Mouse (Mus musculus): Measurements from ENCODE around the gene Mycbpap. TPM values are rescaled to one million over a fixed set of nuclear protein-coding genes. Genes with fewer than 3 reads are reported as not detected.

The Mycbpap gene
- total RNA-seq (2022): 1 to 10 TPM; 3.6 to 7.2 (median 5.6) TPM

DNA sequence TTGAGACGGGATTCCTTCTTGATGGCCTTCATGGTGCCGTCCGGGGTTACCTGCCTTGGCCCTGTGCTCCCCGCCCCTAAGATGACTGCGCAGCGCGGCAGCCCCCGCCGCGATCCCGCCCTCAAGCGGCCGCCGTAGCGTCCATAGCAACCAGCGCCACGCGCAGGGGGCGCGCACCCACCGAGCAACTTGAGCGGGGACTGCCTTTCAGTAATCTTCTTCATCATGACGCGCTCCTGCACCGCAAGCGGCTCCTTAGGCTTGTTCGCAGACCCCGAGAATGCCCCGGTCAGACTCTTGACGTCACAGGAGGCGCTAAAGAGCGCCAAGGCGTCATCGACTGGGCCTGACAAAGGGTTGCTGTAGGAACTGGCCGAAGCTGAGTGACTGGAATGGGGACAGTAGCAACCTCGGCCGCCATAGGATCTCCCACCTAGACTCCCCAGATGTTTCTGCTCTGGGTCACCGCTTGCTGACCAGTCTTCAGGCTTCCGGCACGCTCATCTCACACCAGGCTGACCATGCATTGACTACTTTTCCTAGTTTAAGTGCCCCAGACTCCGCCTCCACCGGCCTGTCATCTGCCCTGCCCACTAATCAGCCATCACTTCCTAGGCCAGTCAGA is at the start of gene Mycbpap:
Gene Mycbpap, minus strand, starts transcription at position 524 of the 625 bp plus-strand sequence.
- peak; percentile 34 to 63 for DNase-seq (ENCODE audit: low spot score in 2 of 2)

GRCm38 (mm10) chr11:94570612-94571011 is 49.1 kb upstream of the Mycbpap start:
- no peak for DNase-seq (ENCODE audit: low spot score in 2 of 2)

GRCm38 (mm10) chr11:94567326-94567725 is 45.8 kb upstream of the Mycbpap start:
- no peak for DNase-seq (ENCODE audit: low spot score in 2 of 2)

DNA sequence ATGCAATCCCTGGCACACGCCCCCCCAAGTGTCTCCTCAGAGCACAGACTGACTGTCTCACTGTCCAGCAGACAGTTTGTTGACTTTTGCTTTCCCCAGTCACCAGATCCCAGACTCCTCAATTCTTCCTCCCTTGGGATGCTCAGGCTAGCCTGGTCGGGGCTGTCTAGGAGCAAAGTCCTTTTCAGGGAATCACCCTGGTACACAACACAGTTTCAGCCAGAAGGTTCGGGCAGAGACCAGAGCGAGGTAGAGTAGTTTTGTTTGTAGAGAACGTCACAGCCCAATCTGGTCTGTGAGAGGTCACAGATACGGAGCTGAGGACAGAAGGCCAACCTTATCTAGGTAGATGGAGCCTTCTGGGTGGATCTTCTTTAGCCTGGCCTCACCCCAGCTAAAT is 45.0 kb upstream of the Mycbpap start:
- no peak for DNase-seq (ENCODE audit: low spot score in 2 of 2)

GRCm38 (mm10) chr11:94565151-94565479 is 43.6 kb upstream of the Mycbpap start:
- no peak for DNase-seq (ENCODE audit: low spot score in 2 of 2)

- DNase-seq (ENCODE audit: low spot score in 2 of 2): no peak
Observed at GRCm38 (mm10) chr11:94564437-94565150, 43.1 kb upstream of the Mycbpap start, which contains the start of gene Chad. Gene Chad (plus strand): TSS chr11:94565047.

DNA sequence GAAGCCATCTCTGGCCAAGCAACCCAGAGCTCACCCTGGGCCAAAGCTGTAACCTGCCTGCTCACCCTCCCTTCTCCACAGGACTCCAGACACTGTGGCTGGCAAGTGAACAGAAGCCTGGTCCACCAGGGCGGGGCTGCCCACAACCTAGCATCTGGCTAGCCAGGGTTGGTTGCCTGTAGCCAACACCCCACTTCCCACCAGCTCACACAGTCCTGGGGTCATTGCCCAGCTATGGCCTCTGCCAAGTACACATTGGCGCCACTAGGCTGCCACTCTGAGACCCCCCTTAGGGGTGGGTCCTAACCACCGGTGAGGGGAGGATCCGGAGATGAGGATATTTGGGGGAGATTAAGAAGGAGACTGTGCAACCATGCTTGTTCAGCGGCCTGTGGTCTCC is 42.3 kb upstream of the Mycbpap start:
- DNase-seq (ENCODE audit: low spot score in 2 of 2): no peak

- DNase-seq (ENCODE audit: low spot score in 2 of 2): no peak
Observed at GRCm38 (mm10) chr11:94563383-94563782, 41.8 kb upstream of the Mycbpap start.

DNA sequence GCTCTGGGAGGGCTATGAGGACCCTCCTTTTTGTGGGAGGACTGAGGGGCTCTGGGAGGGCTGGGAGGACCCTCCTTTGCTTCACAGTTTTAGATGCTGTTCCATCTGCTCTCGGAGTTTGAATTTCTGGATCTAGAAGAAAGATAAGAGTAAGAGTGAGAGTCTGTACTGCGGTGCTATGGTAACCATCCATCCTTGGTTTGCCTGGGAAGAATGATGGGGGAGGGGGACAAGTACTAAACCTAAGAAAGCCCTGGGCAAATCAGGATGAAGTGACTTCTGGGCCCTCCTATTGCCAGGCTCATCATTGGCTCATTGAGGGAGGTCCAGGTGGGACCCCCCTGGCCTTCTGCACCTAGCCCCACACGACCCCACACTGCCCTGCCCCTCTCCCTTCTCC is 36.7 kb upstream of the Mycbpap start:
- DNase-seq (ENCODE audit: low spot score in 2 of 2): no peak

GRCm38 (mm10) chr11:94550442-94550744 is 28.9 kb upstream of the Mycbpap start:
- no peak for DNase-seq (ENCODE audit: low spot score in 2 of 2)

GRCm38 (mm10) chr11:94549691-94550441 is 28.3 kb upstream of the Mycbpap start:
- peak in 1 of 2 experiments; percentile 52 for DNase-seq (ENCODE audit: low spot score in 2 of 2)

DNA sequence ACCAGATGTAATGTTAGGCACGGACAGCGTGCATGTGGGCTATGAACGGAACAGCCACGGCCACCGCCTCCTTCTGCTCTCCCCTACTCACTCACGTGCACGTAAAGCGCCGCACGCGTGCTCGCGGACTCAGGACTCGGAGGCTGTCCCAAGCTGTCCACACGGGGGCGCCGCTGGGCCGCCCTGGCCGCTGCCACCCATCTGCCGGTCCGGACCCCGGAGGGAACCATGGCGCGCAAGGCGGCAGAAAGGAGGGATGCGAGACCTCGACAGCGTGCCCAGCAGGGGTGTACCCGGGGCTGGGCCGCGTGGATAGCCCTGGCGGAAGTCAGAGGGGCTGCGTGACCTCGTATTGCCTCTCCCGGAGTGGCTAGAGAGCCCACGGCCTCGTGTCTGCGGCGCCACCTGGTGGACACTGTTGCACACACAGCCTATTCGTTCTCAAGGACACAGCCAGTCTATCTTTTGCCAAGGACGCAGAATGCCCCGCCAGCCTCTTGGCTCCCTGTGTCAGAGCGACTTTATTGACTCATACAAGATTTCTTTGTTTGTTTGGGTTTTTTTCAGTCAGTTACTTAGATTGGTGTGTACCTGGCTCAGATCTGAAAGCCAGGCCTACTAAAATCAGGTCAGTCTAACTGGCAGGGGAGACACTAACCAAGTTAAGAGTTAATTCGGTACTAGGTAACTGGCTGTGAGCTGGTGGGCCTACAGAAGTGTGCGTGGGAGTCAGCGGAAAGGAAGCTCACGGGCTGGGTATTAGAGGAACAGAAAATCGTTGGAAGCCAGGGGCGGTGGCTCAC is 27.5 kb upstream of the Mycbpap start, which contains the start of gene Rsad1:
Gene Rsad1, minus strand, starts transcription at position 368 of the 803 bp plus-strand sequence.
- DNase-seq (ENCODE audit: low spot score in 2 of 2): peak; percentile 92 to 99

DNA sequence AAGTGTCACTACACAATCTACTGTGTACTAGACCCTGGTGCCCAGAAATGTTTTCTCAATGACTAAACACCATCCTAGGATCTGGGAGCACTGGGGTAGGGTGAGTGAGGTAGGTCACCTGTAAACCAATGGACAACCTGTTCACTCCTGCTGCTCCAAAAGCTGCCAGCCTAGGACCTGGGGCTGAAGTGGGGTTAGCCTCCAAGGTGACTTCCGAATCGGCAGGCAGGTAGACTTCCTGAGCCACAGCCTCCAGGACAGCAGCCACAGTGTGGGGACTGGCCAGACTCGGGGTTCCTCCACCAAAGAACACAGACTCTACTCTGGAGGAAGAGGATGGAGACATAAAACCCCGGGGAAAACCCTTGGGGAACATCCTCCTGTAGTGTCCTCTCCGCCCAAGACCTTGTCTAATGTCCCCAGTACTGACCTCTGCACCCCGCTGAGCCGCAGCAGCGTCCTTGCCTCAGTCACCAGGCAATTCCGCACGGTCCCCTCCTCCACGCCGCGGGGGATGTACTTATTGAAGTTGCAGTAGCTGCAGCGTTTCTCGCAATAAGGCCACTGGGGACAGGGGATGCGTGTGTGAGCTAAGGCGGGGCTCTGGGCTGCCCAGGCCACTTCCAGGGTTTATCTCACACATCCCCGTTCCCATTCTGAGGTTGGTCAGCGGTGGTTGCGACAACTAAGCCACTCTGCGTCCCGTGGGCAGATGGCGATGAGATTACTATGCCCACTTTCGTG is 26.7 kb upstream of the Mycbpap start:
- peak in 1 of 2 experiments; percentile 57 for DNase-seq (ENCODE audit: low spot score in 2 of 2)

DNA sequence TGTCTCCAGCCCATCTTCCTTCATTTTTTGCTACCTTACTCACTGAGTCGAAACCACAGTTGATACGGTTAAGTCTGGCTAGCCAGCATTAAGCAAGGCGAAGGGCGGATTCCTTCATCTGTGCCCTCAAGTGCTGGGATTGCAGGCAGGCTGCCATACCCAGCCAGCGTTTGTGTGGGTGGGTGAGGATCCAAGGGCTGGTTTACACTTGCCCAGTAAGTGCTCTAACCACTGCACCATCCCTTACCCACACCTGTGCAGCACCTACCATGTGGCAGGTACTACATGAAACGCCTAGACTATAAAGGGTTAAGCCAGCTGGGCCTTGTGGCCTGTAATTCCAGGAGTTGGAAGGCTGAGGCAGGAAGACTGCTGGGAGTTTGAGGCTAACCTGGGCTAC is 25.7 kb upstream of the Mycbpap start:
- DNase-seq (ENCODE audit: low spot score in 2 of 2): no peak

DNA sequence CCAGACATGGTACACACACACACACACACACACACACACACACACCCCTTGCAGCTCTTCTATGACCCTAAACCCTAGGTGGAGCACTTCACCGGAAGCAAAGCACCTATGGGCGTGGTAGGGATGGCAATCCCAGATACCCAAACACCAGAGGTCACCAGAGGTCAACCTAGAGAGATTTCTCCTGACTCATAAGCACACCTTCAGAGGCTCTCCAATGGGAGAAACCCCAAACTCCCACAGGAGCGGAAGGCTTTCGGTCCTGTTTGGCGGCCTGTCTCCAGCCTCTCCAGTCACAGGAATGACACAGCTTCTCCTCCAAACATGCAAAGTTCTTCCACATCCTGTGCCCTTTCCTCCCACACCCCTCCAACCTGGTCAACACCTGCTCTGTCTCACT is 24.8 kb upstream of the Mycbpap start:
- DNase-seq (ENCODE audit: low spot score in 2 of 2): no peak

GRCm38 (mm10) chr11:94544422-94544821 is 22.9 kb upstream of the Mycbpap start:
- no peak for DNase-seq (ENCODE audit: low spot score in 2 of 2)

DNA sequence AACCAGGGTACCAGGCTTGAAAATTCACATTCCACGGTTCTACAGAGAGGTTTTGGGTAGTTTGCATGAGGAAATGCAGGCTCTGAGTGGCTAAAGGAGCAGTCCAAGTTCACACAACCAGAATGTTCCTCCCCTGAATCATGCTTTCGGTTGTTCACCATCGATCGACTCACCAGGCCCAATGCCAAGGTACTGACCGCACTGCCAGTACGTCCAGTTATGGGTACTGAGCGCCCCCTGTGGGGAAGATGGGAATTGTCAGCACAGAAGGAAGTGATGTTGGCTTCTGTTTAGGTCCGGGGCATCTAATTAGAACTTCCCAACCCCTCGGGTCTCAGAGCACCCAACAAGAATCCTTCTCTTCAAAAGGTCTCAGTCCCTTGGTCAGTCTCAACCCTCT is 22.4 kb upstream of the Mycbpap start:
- DNase-seq (ENCODE audit: low spot score in 2 of 2): peak; percentile 86 to 92

- DNase-seq (ENCODE audit: low spot score in 2 of 2): no peak
Observed at GRCm38 (mm10) chr11:94543344-94543743, 21.8 kb upstream of the Mycbpap start.

- DNase-seq (ENCODE audit: low spot score in 2 of 2): no peak
Observed at GRCm38 (mm10) chr11:94542400-94542799, 20.9 kb upstream of the Mycbpap start.

DNA sequence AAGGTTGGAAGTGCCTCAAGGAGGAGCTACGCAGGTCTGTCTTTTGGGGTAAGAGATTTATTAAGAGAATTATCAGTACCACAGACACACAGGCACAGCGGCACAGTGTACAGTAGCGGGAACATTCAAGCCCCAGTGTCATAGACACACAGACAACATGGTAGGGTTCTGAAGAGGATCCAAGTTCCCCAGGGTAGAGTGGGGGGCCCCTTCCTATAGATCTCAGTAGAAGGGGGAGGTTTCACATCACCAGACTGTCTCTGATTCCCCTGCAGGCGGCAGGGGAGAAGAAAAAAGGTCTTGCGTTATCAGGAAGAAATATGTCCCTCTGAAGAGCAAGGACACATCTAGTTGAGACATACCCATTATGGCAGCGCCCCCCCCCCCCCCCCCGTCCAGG is 18.2 kb upstream of the Mycbpap start:
- no peak for DNase-seq (ENCODE audit: low spot score in 2 of 2)

GRCm38 (mm10) chr11:94538733-94539292 is 17.3 kb upstream of the Mycbpap start:
- DNase-seq (ENCODE audit: low spot score in 2 of 2): no peak

All from left cerebral cortex, adult 8-10 months (tissue).